Mouse (Mus musculus) liver, embryonic 11.5 days (tissue): ENCODE results near the gene H2afy. TPM values are rescaled to one million over a fixed set of nuclear protein-coding genes. Genes with fewer than 3 reads are reported as not detected.

Experiments
- ATAC-seq: fragments of 200-750 bp; cut with Nextera tagmentation; replicated peaks from 2 replicates; pipeline ENCODE4 v1.8.0; 2017; ENCODE audit warnings: moderate number of reproducible peaks, mild to moderate bottlenecking, moderate TSS enrichment, moderate library complexity; ENCODE audit not compliant: low FRiP score
- DNase-seq: peaks from one replicate; pipeline ENCODE4 v3.0.0-alpha.2; 2017; ENCODE audit warnings: low spot score
- H3K27ac ChIP-seq: fragments of 300-500 bp; sonication (generic); 2 replicates; pipeline ENCODE4 v1.5.1; 2014; ENCODE audit warnings: mild to moderate bottlenecking, low read depth, low read length, control low read depth
- H3K27me3 ChIP-seq: fragments of 300-500 bp; sonication (generic); replicated peaks from 2 replicates; pipeline ENCODE4 v1.6.1; 2014; ENCODE audit warnings: low read length, mixed read lengths; ENCODE audit not compliant: control insufficient read depth, insufficient read depth
- H3K36me3 ChIP-seq: fragments of 300-500 bp; sonication (generic); 2 replicates; pipeline ENCODE4 v1.6.1; 2014; ENCODE audit warnings: mild to moderate bottlenecking, low read length, moderate library complexity, mixed read lengths; ENCODE audit not compliant: control insufficient read depth, insufficient read depth
- H3K4me1 ChIP-seq: fragments of 300-500 bp; sonication (generic); replicated peaks from 2 replicates; pipeline ENCODE4 v1.6.1; 2014; ENCODE audit warnings: low read length, mixed read lengths; ENCODE audit not compliant: control insufficient read depth, insufficient read depth
- H3K4me2 ChIP-seq: fragments of 300-500 bp; sonication (generic); 2 replicates; pipeline ENCODE4 v1.6.1; 2014; ENCODE audit warnings: mild to moderate bottlenecking, control low read depth, moderate library complexity
- H3K4me3 ChIP-seq: fragments of 300-500 bp; sonication (generic); 2 replicates; pipeline ENCODE4 v1.5.1; 2014; ENCODE audit warnings: low read depth, low read length, control low read depth
- H3K9ac ChIP-seq: fragments of 300-500 bp; sonication (generic); 2 replicates; pipeline ENCODE4 v1.6.1; 2014; ENCODE audit warnings: low read depth, low read length, control low read depth
- H3K9me3 ChIP-seq: fragments of 300-500 bp; sonication (generic); 2 replicates; pipeline ENCODE4 v1.6.1; 2016; ENCODE audit warnings: low read length, inconsistent platforms, mixed read lengths; ENCODE audit not compliant: control insufficient read depth
- WGBS: fragments of 180-500 bp; shearing (Covaris S2); extraction: QIAGEN DNeasy Blood & Tissue Kit; methylation state at CpG from one replicate; pipeline ENCODE4 v1.1.7; 2014; 5-methylcytosine and 5-hydroxymethylcytosine counted together
- polyA plus RNA-seq: library from polyadenylated mRNA; unstranded; fragments of >200 nt; fragmentation: Nextera tagmentation; extraction: Ambion mirVana; gene quantifications from 2 replicates; pipeline ENCODE4 v1.2.1, GENCODE M21; 2014

The H2afy gene
- polyA plus RNA-seq, 1 experiment from 2014 or later: 233 TPM

DNA sequence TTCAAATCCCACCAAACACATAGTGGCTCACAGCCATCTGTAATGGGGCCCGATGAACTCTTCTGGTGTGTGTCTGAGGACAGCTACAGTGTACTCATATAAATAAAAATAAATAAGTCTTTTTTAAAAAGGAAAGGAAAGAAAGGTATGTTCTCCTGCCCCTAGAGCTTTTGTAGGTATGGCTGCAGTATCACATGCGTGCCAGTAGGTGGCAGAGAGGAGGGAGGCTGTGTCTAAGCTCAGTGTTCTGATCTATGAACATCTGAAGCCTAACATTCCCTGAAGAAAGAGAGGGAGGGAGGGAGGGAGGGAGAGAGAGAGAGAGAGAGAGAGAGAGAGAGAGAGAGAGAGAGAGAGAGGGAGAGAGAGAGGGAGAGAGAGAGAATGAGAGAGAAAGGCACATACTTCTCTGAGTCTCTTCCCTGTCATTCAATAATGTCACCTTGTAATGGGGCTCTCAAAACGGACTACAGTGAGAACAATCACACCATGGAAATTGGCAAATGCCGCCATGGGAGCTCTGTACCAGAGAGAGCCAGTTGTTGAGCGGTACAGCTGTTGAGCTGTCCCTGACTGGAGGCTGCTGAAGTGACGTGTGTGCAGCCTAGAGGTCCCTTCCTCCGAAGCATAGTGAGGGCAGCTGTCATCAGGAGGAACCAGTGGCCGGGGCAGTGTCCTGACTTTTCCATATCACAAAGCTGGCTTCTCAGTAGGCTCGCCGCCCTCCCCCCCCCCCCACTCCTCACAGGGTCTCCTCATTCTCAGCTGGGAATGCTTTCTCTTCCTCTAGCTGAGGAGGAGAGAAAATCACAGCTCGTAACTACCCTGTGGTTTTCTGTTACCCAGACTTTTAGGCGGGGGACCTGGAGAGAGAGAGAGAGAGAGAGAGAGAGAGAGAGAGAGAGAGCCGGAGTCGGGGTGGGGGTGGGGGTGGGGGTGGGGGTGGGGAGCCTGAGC, 31.6 kb upstream of the H2afy start:
- Histone ChIP-seq H3K36me3 (no peaks in the 10 kb centered on the region), H3K9me3 (no peaks in the 10 kb centered on the region), H3K4me2 (no peak overlapping the region), H3K4me1 (peaks cover 3% of the 10 kb centered on the region), H3K9ac (no peak overlapping the region), H3K4me3 (no peak overlapping the region), H3K27me3 (no peaks in the 10 kb centered on the region), H3K27ac (no peak overlapping the region)
- ATAC-seq: no peak
- WGBS: 32% methylated on average over 13 of the region's 14 CpGs
- peak; percentile 32 for DNase-seq

DNA sequence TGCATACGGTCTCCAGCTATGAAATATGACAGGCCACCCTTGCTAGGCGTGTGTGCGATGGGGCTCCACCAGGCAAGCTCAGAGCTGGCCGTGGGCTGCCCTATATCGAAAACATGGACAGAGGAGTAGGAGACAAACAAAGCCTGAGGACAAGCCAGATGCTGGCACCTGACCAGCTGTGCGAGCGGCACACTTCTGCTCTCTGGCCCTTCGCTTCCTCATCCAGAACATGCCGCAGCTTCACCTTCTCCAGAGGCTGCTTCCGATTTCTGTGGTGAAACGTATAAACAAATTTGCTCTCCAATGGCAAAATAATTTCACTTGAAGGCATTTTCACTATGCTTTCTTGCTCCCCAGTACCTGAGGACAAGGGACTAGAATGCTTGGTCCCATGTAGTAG, 29.4 kb upstream of the H2afy start:
- Histone ChIP-seq H3K9ac (no peak overlapping the region), H3K9me3 (no peaks in the 10 kb centered on the region), H3K36me3 (no peaks in the 10 kb centered on the region), H3K4me2 (no peak overlapping the region), H3K4me1 (no peaks in the 10 kb centered on the region; the same call in 1 of the 2 replicates), H3K4me3 (no peak overlapping the region), H3K27ac (no peak overlapping the region), H3K27me3 (no peaks in the 10 kb centered on the region)
- 89% methylated on average over 11 of the region's 11 CpGs for WGBS
- DNase-seq (no peak), ATAC-seq (no peak)

DNA sequence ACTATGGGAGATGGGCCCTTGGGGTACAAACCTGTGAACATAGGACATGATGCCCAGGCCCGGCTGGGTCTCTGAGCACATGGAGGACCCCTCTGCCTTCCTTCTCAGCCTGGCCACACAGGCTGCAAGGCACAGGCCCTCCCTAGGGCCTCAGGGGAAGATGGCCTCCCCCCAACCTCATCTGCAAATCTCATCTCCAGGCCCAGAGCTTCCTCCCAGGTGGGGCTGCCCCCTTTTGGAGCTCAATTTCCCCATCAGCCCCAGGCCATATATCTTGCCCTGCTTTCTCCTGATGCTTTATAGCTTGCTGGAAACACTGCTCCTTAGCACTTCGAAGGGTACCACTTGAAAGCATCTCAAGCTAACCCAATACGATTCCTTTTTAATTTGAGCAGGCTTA, 28.2 kb upstream of the H2afy start:
- Histone ChIP-seq H3K9ac (no peak overlapping the region), H3K36me3 (no peaks in the 10 kb centered on the region), H3K4me3 (no peak overlapping the region), H3K4me1 (peaks cover 3% of the 10 kb centered on the region), H3K4me2 (no peak overlapping the region), H3K27ac (no peak overlapping the region), H3K9me3 (no peaks in the 10 kb centered on the region), H3K27me3 (no peaks in the 10 kb centered on the region)
- ATAC-seq (no peak), DNase-seq (no peak)
- 83% methylated on average over 3 of the region's 3 CpGs for WGBS

DNA sequence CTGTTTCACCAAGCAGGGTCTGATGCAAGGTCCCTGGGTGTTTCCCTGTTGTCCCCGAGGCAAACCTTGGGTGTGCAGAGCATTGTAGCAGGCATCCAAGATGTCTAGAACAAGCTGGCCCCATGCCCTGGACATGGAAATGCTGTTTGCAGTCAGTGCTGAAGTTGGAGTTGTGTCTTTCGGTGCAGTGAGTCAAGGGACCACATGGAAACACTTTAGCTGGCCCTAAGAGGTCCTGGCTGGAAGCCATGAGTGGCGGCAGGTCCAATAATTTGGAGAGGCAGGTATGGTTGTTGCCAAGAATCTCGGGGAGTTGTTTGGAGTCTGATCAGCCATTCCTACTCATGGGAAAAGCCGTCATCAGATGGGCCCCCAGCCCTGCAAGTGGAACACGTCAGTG, 27.6 kb upstream of the H2afy start:
- Histone ChIP-seq H3K9me3 (no peaks in the 10 kb centered on the region), H3K4me3 (no peak overlapping the region), H3K27me3 (no peaks in the 10 kb centered on the region), H3K9ac (no peak overlapping the region), H3K36me3 (no peaks in the 10 kb centered on the region), H3K27ac (no peak overlapping the region), H3K4me2 (no peak overlapping the region), H3K4me1 (peaks cover 3% of the 10 kb centered on the region)
- ATAC-seq (no peak), DNase-seq (no peak)
- 82% methylated on average over 6 of the region's 6 CpGs for WGBS

DNA sequence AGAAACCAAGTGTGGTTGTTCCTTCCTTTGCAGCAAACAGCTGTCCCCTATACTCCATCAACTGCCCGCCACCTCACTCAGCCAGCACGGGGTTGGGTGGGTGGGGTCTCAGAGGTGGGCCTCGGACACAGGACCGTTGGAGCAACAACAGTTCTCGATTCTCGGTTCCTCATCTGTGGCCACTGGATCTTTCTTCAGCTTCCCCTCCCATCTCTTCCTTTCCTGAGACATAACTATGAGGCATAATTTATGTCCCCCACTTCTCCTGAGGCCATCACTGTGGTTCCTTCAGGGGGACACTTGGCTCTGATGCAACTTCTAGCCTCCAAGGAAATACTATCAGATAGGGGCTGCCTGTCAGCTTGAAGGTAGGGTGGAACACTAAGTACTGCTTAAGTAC, 26.7 kb upstream of the H2afy start:
- Histone ChIP-seq H3K4me2 (no peak overlapping the region), H3K9ac (no peak overlapping the region), H3K27me3 (no peaks in the 10 kb centered on the region), H3K9me3 (no peaks in the 10 kb centered on the region), H3K27ac (no peak overlapping the region), H3K36me3 (no peaks in the 10 kb centered on the region), H3K4me3 (no peak overlapping the region), H3K4me1 (peaks cover 3% of the 10 kb centered on the region)
- WGBS: 36% methylated on average over 6 of the region's 6 CpGs
- DNase-seq: no peak
- ATAC-seq: no peak

DNA sequence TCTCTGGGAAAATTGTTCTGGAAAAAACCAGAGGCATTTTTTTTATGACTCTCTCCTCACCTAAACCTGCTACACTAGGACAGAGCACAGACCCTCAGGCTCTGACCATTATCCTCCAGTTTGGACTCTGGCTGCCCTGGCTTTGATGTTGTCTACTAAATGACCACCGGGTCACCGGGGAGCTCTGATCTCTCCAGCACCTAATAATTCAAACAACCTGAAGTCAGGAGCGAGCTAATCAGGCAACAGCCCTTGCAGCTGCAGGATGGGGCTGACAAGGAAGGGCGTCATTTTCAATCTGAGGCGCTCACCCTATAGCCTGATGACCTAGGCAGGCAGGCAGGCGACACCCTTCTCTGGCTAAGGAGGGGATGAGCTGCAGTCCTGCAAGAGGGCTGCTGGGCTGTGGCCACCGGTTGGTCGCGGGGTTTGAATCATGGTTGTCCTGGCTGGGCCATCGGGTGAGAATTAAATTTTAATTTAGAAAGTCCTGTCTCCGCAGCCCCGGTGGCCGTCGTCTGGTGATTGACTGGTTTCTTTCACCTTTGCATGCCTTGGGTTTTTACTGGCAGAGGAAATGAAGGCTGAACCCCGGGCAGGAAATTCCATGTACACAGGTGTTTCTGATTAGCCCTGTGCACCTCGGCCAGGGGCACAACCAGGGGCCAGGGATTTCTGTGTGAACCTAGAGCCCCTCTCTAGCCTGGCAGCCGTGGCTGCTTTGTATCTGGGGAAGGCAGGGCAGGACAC, 23.6 kb upstream of the H2afy start:
- H3K4me3 ChIP-seq: no peak overlapping the region
- 38% methylated on average over 17 of the region's 17 CpGs for WGBS
- no peaks in the 10 kb centered on the region for H3K27me3 ChIP-seq
- H3K27ac ChIP-seq: no peak overlapping the region
- no peak overlapping the region for H3K9ac ChIP-seq
- peaks cover 3% of the 10 kb centered on the region for H3K4me1 ChIP-seq
- no peaks in the 10 kb centered on the region for H3K36me3 ChIP-seq
- ATAC-seq (no peak), DNase-seq (no peak)
- no peak overlapping the region for H3K4me2 ChIP-seq
- no peaks in the 10 kb centered on the region for H3K9me3 ChIP-seq

DNA sequence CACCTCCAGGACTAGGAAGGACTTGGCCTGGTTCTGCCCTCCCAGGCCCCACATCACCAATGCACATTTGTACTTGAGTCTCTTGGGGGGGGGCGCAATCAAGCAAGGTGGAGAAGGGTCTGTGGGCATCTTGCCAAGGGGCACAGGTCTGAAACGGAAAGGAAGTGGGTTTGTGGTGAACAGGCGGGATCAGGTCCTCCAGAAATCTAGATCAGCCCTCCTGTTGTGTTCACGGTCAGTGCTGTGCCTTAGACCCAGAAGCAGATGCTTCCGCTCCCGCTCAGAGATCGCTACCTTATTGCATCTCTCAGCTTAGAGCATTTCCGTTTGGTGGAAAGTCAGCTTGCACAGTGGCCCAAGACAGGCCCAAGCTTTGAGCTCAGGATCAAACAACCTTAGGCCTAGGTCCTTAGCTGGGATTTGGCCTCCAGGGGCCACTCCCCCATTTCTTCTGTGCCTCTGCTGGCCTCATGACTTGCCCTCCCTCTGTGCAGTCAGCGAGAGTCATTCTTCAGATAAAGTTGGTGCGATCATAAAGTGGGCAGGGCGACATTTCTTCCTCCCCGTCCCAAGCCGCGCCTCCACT, 22.9 kb upstream of the H2afy start:
- H3K4me1 ChIP-seq: peaks cover 3% of the 10 kb centered on the region
- no peak overlapping the region for H3K4me2 ChIP-seq
- WGBS: 47% methylated on average over 14 of the region's 14 CpGs
- no peak for DNase-seq
- ATAC-seq: no peak
- no peak overlapping the region for H3K27ac ChIP-seq
- H3K9me3 ChIP-seq: no peaks in the 10 kb centered on the region
- no peak overlapping the region for H3K9ac ChIP-seq
- H3K36me3 ChIP-seq: no peaks in the 10 kb centered on the region
- H3K27me3 ChIP-seq: no peaks in the 10 kb centered on the region
- no peak overlapping the region for H3K4me3 ChIP-seq

DNA sequence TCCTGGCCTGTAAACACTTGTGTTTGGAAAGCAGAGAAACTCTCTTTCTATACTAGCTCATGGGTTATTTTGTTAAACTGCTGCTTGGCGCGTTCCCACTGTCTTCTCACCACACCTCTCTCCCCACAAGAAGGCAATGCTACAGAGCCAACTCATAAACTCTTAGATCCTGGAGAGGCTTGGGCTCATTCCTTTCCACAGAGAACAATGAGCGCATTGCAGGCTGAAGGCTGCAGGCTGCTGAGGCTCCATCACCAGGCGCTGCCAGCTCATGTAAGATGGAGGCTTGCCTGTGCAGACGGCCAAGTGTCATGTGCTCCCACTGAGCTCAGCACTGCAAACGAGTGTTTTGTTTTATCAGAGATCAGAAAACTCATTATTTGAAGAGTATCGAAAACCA, 19.5 kb upstream of the H2afy start:
- no peaks in the 10 kb centered on the region for H3K9me3 ChIP-seq
- H3K4me3 ChIP-seq: no peak overlapping the region
- WGBS: 67% methylated on average over 7 of the region's 7 CpGs
- no peaks in the 10 kb centered on the region for H3K27me3 ChIP-seq
- peaks cover 3% of the 10 kb centered on the region for H3K4me1 ChIP-seq
- no peak overlapping the region for H3K4me2 ChIP-seq
- H3K27ac ChIP-seq: no peak overlapping the region
- DNase-seq (no peak), ATAC-seq (no peak)
- H3K9ac ChIP-seq: no peak overlapping the region
- no peaks in the 10 kb centered on the region for H3K36me3 ChIP-seq
